Mouse (Mus musculus) brain, embryonic 14.5 days (tissue): ENCODE data around the gene Gin1. TPM values are rescaled to one million over a fixed set of nuclear protein-coding genes. Genes with fewer than 3 reads are reported as not detected.

ENCODE experiments used
- DNase-seq: peaks from one replicate; pipeline ENCODE4 v3.0.0-alpha.2; 2011; ENCODE audit warnings: low read depth
- CTCF ChIP-seq: fragments of 200-500 bp; IDR thresholded peaks from 2 replicates; pipeline ENCODE4 v1.5.1; 2012; ENCODE audit warnings: inconsistent platforms, mild to moderate bottlenecking, moderate library complexity, borderline replicate concordance; ENCODE audit not compliant: insufficient read depth, insufficient read length; ENCODE audit errors: extremely low read depth
- POLR2A ChIP-seq: fragments of 200-500 bp; IDR thresholded peaks from 2 replicates; pipeline ENCODE4 v1.6.1; 2012; ENCODE audit warnings: mild to moderate bottlenecking, inconsistent platforms, borderline replicate concordance; ENCODE audit not compliant: poor library complexity, insufficient read depth, insufficient read length, severe bottlenecking; ENCODE audit errors: extremely low read depth
- polyA plus RNA-seq: library from polyadenylated mRNA; depleted of rRNA; stranded (reverse); fragments of >200 nt; gene quantifications from 2 replicates; pipeline ENCODE4 v1.2.3, GENCODE M21; 2012; rRNA removed

The Gin1 gene
- polyA plus RNA-seq, 1 experiment: 6.7 TPM

DNA sequence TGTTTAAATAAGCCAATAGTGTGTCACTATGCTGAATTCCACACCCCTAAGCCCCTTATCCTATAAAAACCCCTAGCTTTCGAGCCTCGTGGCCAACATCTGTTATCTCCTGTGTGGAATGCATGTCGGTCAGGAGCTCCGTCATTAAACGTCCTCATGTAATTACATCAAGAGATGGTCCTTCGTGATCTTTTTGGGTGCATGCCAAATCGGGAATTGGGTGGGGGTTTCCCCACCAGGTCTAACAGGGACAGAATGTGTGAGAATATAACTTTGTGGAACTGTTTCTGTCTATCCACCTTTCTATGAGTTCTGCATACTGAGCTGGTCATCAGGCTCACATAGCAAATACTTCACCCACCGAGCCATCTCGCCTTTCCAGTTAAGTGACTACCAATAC, 26.0 kb downstream of the Gin1 start:
- TF ChIP-seq CTCF (no peak), POLR2A (no peak)
- DNase-seq: no peak

DNA sequence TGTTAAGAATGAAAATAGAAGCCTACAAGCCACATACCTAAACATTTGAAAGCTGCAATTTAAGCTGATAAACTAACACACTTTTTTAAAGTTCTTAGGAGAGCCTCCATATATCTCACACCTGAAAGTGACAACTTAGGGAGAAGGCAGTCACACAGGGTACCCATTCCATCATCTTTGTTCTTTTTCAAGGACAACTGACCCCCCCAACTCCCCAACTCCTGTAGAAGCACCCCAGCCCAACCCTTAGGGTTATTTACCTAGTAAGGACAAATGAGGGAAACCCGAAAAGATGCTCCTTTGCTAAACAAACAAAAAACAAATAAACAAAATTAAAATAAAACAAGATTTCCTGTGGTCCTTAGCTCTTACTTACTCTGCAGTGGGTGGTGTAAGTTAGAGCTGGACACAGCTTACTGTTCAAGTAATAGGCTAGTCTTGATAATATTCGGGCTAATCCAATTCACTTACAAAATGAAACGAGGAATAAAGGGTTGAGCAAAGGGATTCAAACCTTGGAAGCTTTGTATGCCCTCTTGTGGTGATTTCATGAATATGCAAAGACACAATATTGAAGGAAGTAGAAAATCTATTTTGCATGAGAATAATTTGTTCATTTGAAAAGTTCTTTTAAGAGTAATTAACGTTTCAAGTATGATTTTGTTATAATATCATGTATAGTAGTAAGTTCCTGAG, 32.4 kb downstream of the Gin1 start:
- peak; percentile 64 for DNase-seq
- no peak for TF ChIP-seq POLR2A
- no peak for TF ChIP-seq CTCF

DNA sequence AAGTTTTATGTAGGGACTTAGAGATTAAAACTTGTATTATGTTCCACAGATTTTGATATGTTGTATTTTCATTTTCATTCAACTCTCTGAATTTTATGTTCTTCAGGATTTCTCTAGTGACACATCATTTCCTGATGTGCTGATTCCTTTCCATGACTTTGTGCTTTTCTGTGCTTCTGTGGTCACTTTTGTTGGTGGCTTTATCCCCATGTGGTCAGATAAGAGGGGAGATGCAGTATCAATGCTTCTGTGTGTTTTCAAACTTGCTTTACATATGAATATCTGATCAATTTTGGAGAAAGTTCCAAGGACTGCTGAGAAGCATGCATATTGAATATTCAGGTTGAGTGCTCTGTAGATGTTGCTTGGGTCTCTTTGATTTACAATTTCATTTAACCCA, 34.5 kb downstream of the Gin1 start:
- no peak for TF ChIP-seq CTCF
- no peak for TF ChIP-seq POLR2A
- no peak for DNase-seq

DNA sequence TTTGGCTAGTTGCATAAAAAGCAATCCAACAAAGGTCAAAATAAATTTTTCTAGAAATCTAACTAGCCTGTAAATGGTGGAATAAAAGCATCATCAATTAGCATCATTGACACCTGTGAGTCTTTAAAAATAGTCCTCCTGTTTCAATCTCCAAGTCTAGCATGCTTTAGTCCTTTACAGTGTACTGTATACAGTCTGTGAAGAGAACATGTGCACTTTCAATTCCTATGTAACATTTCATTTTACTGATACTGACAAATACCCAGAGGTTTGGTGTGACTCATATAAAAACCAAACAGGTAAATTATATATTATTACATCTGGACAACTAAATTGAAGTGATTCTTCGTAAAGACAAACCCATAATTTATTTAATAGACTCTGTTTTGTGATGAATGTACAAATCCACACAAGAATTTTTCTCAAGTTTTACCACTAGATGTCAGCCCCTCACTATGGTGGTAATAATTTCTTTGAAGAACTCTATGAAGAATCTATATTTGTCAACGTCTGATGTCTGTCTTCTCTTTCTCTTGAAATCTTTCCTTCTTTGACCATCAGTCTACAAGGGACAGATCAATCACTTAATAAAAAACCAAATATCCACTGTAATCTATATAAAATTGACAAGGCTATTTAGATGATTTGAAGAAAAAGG, 39.4 kb downstream of the Gin1 start:
- TF ChIP-seq POLR2A (no peak), CTCF (0 out of 2 replicates have a peak, but pooled peaks have one; percentile 7)
- peak; percentile 87 for DNase-seq

DNA sequence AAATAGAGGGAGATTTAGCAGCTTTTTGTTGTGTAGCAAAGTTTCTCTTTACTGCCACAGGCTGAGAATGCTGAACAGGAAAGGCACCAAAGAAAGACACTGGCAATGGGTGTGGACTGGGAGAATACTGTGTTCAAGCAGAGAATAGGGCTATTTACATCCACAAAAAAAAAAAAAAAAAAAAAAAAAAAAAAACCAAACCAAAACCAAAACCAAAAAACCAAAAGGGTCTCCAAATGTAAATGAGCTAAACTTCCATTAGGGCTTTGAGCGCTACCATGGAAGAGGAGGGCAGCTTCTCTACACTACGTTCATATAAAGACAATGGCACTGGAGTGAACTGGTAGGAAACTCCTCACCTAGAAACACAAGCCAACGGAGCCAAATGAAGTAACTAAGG, 51.3 kb downstream of the Gin1 start:
- no peak for DNase-seq

DNA sequence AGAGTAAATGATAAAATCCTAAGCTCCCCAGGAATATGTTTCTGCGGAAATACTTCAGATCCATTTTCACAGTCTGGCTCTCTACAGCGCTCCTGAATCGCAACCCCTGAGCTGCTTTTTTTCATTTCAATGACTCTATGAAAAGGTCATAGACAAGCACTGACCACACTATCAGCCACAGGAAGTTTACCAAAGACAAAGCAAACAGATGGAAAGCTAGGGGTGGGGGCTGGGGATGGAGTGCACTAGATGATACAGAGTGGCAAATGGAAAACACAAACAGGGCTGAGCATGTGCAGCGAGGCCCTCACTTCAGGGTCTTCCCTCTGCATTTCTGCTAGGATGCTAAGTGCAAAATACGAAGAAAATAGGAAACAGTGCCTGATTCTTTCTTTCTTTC, 52.2 kb downstream of the Gin1 start:
- DNase-seq: no peak
- TF ChIP-seq CTCF (no peak), POLR2A (no peak)

More for the DNA sequence above, 51.3 kb downstream of the Gin1 start:
- TF ChIP-seq CTCF: no peak
- no peak for TF ChIP-seq POLR2A

DNA sequence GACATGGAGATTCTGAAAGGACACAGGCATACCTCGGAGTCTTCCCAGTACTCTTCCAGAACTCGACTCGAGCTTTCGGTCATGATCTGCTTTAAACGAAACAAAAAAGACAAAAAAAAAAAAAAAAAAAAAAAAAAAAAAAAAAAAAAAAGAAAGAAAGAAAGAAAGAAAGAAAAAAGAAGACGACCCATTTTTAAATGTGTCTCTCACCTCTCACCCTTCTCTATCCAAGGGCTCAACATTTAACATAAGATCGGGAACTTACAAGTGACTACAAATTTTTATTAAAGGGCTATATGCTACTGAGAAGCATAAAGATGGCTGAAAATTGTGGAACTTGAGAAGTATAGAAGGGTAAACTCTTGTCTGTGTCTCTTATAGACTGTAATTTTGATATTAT, 52.9 kb downstream of the Gin1 start:
- no peak for DNase-seq
- no peak for TF ChIP-seq CTCF
- no peak for TF ChIP-seq POLR2A

DNA sequence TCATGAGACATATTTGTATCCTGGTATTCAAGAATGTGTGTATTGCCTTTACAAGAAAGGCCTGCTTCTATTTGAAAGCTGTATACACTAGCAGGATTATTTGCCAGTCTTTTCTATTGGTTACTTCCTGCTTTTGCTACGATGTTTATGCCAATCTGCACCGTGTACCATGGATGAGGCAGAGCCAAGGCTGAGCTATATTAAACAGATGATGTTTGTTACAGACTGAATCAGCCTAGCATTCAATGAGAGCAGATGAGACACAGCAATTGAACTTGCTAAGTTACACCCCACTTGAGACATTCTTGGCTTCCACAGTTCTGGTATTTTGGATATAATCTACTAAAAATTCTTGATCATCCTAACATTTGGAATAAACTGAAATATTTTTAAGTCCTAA, 57.6 kb downstream of the Gin1 start:
- TF ChIP-seq POLR2A (no peak), CTCF (no peak)
- DNase-seq: peak; percentile 65

DNA sequence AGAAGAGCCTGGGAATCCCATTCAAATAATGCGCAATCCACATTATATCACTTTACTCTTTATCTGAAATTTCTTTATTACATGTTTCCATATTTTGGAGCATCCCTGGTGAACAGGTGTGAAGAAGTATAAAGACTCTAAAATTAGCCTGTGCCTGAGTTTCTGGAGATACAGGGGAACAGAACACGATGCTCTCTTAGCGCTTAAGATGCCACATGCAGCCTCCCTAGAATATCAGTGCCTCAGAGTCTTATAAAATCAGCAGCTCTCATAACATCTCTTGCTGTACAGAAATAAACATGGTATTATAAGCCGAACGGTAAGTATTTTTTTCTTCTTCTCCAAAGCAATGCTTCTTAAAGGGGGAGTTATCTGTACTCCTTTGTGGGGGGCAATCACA, 58.1 kb downstream of the Gin1 start:
- no peak for DNase-seq
- TF ChIP-seq POLR2A: no peak
- no peak for TF ChIP-seq CTCF

DNA sequence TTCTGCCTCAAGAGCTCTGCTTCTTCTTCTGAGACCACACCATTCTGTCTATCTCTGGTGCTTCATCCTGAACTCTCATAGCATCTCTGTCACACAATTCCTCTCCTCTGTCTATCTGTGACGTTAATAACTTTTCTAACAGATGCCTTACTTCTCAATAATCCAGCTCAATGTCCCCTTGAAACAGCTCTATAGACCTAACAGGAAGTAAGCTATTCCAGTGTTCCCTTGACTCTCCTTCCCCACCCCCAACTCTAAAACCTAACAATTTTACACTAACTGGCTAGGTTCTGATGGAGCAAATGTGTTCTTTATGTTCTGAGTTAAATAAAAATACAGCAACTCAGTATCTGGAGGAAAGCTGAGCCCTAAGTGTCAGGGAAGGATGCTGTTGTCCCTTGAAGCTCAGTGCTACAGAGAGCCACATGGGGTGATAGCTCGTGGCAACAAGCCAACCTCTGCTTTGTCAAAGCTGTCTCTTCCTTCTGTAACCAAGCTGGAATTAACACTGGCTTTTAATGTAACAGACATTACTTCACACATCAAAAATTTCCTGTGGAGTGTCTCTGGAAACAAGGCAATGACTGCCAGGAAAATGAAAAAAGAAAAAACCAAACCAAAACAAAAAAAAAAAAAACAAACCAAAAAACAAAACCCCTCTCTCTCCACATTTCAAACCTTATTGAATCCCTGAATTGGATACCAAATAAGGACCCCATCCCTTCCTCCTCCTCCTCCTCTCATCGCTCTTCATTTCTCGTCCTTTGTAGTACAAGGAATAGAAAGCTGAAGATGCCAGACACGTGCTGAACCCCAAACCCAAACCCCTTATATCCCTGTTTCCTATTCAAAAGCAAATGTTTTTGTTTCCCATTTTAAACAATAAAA, 63.7 kb downstream of the Gin1 start:
- TF ChIP-seq CTCF (no peak), POLR2A (no peak)
- DNase-seq: peak; percentile 95

DNA sequence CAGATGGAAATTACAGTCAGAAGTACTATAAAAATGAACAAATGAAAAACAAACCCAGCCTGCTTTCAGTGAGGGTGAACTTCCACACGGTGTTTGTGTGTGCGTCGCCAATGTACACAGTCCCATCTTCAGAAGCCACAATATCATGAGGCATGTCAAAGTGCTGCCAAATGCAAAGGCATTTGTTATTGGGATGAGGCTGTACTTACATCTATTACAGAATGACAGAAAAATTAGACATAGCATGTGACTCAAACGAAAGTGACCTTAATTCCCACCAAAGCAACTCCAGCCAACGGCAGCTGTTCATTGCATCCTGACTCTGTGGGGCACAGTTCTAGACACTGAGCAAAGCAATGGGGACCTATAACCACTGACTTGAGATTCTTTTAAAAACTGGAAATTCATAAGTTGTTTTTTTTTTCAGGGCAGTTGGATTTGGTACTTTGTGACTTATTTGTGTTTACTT, 64.4 kb downstream of the Gin1 start:
- TF ChIP-seq CTCF (no peak), POLR2A (no peak)

More for the DNA sequence above, 64.4 kb downstream of the Gin1 start:
- peak; percentile 58 for DNase-seq

Other genes with a start within 250 kb of the Gin1 start
- gene D1Ertd622e, start 108.1 kb upstream of the Gin1 start, polyA plus RNA-seq: 44.4 and 53.5 TPM in 2 replicates
- 55.7 and 65.7 TPM in 2 replicates for gene Ppip5k2, start 239 bp downstream of the Gin1 start, polyA plus RNA-seq